Mouse (Mus musculus) lung, embryonic 14.5 days (tissue): Measurements from ENCODE around the gene Llph. TPM values are rescaled to one million over a fixed set of nuclear protein-coding genes. Genes with fewer than 3 reads are reported as not detected.

Source experiments
- ATAC-seq: fragments of 200-750 bp; cut with Nextera tagmentation; 2 replicates; pipeline ENCODE4 v1.8.0; 2017; ENCODE audit warnings: mild to moderate bottlenecking, moderate TSS enrichment, moderate library complexity; ENCODE audit not compliant: insufficient read depth
- DNase-seq: peaks from one replicate; pipeline ENCODE4 v3.0.0-alpha.2; 2015
- H3K27ac ChIP-seq: fragments of 300-500 bp; sonication (generic); 2 replicates; pipeline ENCODE4 v1.5.1; 2014; ENCODE audit warnings: low read depth, mild to moderate bottlenecking, moderate library complexity
- H3K27me3 ChIP-seq: fragments of 300-500 bp; sonication (generic); 2 replicates; pipeline ENCODE4 v1.6.1; 2014; ENCODE audit warnings: low read length, control low read depth; ENCODE audit not compliant: insufficient read depth
- H3K36me3 ChIP-seq: fragments of 300-500 bp; sonication (generic); 2 replicates; pipeline ENCODE4 v1.6.1; 2014; ENCODE audit warnings: control low read depth; ENCODE audit not compliant: insufficient read depth
- H3K4me1 ChIP-seq: fragments of 300-500 bp; sonication (generic); 2 replicates; pipeline ENCODE4 v1.6.1; 2014; ENCODE audit warnings: antibody characterized with exemption, control low read depth; ENCODE audit not compliant: insufficient read depth
- H3K4me2 ChIP-seq: fragments of 300-500 bp; sonication (generic); 2 replicates; pipeline ENCODE4 v1.6.1; 2014; ENCODE audit warnings: mild to moderate bottlenecking
- H3K4me3 ChIP-seq: fragments of 300-500 bp; sonication (generic); 2 replicates; pipeline ENCODE4 v1.5.1; 2014; ENCODE audit warnings: low read depth, low read length
- H3K9ac ChIP-seq: fragments of 300-500 bp; sonication (generic); 2 replicates; pipeline ENCODE4 v1.6.1; 2014
- H3K9me3 ChIP-seq: fragments of 300-500 bp; sonication (generic); 2 replicates; pipeline ENCODE4 v1.6.1; 2016; ENCODE audit warnings: low read depth, low read length, control low read depth
- CTCF ChIP-seq: IDR thresholded peaks from 2 replicates; pipeline ENCODE4 v1.5.1; 2016; ENCODE audit warnings: antibody characterized with exemption, low read depth
- WGBS: fragments of 180-500 bp; shearing (Covaris S2); extraction: QIAGEN DNeasy Blood & Tissue Kit; methylation state at CpG from one replicate; pipeline ENCODE4 v1.1.7; 2014; 5-methylcytosine and 5-hydroxymethylcytosine counted together
- polyA plus RNA-seq: library from polyadenylated mRNA; unstranded; fragments of >200 nt; fragmentation: Nextera tagmentation; extraction: Ambion mirVana; gene quantifications from 2 replicates; pipeline ENCODE4 v1.2.1, GENCODE M21; 2014

Gene Llph
- polyA plus RNA-seq, 1 experiment from 2014 or later: 58.1 TPM

DNA sequence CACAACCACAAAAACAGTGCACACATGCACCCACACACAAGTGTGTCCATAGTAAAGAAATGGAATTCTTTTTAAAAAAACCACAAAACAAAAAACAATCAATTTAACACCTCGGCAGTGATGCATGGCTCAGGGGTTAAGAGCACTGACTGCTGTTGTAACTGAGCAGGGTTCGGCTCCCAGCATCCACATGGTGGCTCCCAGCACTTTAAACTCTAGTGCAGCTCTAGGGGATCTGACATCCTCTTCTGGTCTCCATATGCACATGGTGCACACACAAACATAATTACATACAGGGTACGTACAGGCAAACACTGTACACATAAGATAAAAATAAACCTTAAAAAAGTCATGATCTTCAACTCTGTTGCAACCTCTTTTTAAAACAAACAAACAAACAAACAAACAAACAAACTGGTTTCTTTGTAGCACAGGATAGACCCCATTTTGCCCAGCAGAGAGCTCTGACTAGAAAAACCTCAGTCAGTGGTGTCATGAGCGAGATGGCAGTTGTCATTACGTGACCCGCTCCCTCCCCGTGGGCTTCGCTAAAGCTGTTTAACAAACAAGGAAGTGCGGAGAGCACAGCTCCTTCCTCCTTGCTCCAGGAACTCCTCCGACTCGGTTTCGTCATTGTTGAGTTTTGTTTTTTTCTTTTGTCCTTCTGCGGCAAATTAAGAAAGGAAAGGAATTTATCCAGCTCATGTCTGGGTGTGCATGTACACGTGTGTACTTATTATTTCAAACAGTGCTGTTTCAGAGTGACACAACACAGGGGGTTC lies 7.1 kb upstream of the Llph start:
- Histone ChIP-seq H3K27me3 (no peaks in the 10 kb centered on the region), H3K4me1 (no peaks in the 10 kb centered on the region), H3K9me3 (no peaks in the 10 kb centered on the region), H3K9ac (no peak overlapping the region), H3K4me2 (no peak overlapping the region), H3K27ac (no peak overlapping the region), H3K36me3 (peaks cover 23% of the 10 kb centered on the region), H3K4me3 (no peak overlapping the region)
- no peak for ATAC-seq
- WGBS: 64% methylated on average over 14 of the region's 14 CpGs
- no peak for TF ChIP-seq CTCF
- DNase-seq: peak; percentile 50

DNA sequence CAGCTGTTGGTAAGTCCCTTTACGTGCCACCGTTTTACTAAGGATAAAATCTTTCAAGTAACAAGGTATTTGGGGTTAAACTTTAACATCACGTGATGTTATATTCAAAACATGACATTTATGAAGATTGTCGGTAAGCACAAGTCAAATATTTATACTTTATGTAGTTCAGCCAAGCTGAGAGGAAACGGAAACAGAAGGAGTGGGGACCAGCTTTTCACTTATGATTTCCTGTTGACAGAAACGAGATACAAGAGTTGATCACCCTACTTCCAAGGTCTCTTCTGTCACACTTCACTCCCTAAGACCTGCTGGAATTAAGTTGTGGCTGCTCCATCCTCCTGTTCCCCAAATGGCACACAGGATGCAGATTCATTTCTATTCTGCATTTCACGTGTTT lies 6.1 kb upstream of the Llph start:
- DNase-seq (no peak), ATAC-seq (no peak)
- TF ChIP-seq CTCF: no peak
- Histone ChIP-seq H3K27me3 (no peaks in the 10 kb centered on the region), H3K9ac (no peak overlapping the region), H3K4me2 (no peak overlapping the region), H3K4me3 (no peak overlapping the region), H3K9me3 (no peaks in the 10 kb centered on the region), H3K4me1 (no peaks in the 10 kb centered on the region), H3K27ac (peak overlapping the region; percentile 20; the same call in 1 of the 2 replicates), H3K36me3 (peaks cover 22% of the 10 kb centered on the region)
- WGBS: 46% methylated on average over 7 of the region's 7 CpGs

- WGBS: 26% methylated on average over 5 of the region's 5 CpGs
- peak; percentile 79 for TF ChIP-seq CTCF
- ATAC-seq: no peak
- H3K36me3 ChIP-seq: peaks cover 34% of the 10 kb centered on the region
- H3K4me3 ChIP-seq: no peak overlapping the region
- 0 out of 2 replicates have a peak, but pooled peaks cover 4% of the 10 kb centered on the region for H3K4me1 ChIP-seq
- no peak overlapping the region for H3K9ac ChIP-seq
- no peaks in the 10 kb centered on the region for H3K9me3 ChIP-seq
- no peaks in the 10 kb centered on the region for H3K27me3 ChIP-seq
- H3K27ac ChIP-seq: no peak overlapping the region
- no peak overlapping the region for H3K4me2 ChIP-seq
- DNase-seq: peak; percentile 84
Measured at GRCm38 (mm10) chr10:120231718-120232117, 4.8 kb downstream of the Llph start.

DNA sequence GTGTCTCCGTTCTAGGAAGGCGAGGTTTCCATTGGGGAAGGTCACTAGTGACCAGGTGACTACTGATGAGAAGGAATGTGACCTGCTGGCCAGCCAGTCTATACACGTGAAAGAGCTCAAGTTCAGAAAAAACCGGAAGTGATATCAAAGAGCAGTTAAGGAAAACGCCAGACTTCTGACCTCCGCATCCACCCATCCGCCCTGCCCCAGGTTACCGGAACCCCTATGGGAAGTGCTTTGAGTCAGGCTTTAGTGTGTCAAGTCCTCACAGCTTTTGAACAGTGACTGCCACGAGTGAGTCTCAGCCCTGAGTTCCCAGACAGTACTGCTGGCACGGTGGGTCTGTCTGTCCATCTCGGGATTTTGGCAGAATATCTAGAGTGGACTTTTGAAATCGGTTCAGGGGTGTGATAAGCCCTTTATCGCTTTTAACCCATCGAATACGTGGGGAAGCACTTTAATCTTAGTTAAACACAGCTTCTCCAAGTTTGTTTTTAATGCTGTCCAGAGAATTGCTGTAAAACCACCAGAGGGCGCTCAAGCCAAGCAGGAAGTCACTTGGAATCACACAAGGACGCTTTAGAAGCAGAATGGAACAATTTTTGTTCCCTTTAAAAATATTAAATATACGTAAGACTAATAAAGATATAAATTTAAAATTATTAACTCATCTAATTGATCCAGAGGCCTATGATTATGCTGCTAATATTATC lies 6.9 kb downstream of the Llph start:
- DNase-seq: peak; percentile 88
- no peaks in the 10 kb centered on the region for H3K27me3 ChIP-seq
- no peaks in the 10 kb centered on the region for H3K9me3 ChIP-seq
- TF ChIP-seq CTCF: peak; percentile 84
- H3K36me3 ChIP-seq: peaks cover 27% of the 10 kb centered on the region
- 0 out of 2 replicates have a peak overlapping the region, but pooled peaks have one; percentile 15 for H3K9ac ChIP-seq
- H3K27ac ChIP-seq: no peak overlapping the region
- peak; percentile 32; the same call in 1 of the 2 replicates for ATAC-seq
- no peaks in the 10 kb centered on the region for H3K4me1 ChIP-seq
- H3K4me2 ChIP-seq: peak overlapping the region; percentile 48
- 27% methylated on average over 18 of the region's 18 CpGs for WGBS
- H3K4me3 ChIP-seq: no peak overlapping the region

GRCm38 (mm10) chr10:120236855-120237254 lies 10.0 kb downstream of the Llph start:
- no peak overlapping the region for H3K27ac ChIP-seq
- H3K9ac ChIP-seq: no peak overlapping the region
- H3K9me3 ChIP-seq: no peaks in the 10 kb centered on the region
- no peaks in the 10 kb centered on the region for H3K4me1 ChIP-seq
- WGBS: 57% methylated on average over 9 of the region's 9 CpGs
- no peak for ATAC-seq
- H3K4me2 ChIP-seq: no peak overlapping the region
- no peak for DNase-seq
- no peaks in the 10 kb centered on the region for H3K27me3 ChIP-seq
- 0 out of 2 replicates have a peak, but pooled peaks cover 7% of the 10 kb centered on the region for H3K36me3 ChIP-seq
- no peak for TF ChIP-seq CTCF
- H3K4me3 ChIP-seq: no peak overlapping the region

DNA sequence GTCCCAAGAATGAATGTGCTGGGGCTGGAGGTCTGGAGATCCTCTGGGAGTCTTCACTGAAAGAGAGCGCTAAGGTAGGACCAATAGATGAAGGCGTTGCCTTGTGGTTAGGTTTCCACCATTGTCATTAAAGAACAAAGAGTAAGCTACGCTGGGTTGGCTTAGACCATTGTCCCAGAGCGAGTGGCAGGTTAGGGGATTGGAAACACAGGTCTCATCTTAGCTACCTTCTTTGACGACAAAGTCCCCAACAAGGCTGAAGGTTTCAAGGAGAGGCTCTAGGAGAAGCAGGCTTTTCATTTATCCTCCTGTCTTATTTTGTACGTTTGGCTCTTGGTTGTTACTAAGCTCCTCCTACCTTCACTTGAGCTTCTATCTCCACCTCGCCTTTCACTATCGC lies 11.4 kb downstream of the Llph start:
- Histone ChIP-seq H3K36me3 (no peaks in the 10 kb centered on the region), H3K9ac (no peak overlapping the region), H3K4me2 (no peak overlapping the region), H3K9me3 (no peaks in the 10 kb centered on the region), H3K27ac (no peak overlapping the region), H3K4me3 (no peak overlapping the region), H3K27me3 (no peaks in the 10 kb centered on the region), H3K4me1 (no peaks in the 10 kb centered on the region)
- ATAC-seq: no peak
- no peak for DNase-seq
- TF ChIP-seq CTCF: no peak
- 84% methylated on average over 8 of the region's 8 CpGs for WGBS

DNA sequence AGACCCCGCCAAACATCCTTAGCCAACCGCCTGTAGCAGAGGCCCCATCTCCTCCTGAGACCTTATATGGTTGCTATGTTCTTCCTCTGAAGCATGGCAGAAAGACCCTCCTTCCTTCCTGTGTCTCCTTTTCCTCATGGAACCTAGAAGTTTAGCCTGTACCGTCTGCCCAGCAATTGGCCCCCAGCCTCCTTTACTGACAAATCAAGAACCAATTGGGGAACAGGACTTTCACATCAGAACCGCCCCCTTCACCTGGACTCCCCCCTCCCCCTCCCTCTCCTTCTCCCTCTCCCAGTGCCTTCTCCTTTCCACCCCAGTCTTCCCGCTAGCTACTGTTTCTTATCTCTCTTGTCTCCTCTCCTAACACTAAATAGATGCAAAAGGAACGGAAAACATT lies 12.6 kb downstream of the Llph start:
- Histone ChIP-seq H3K27me3 (no peaks in the 10 kb centered on the region), H3K4me1 (no peaks in the 10 kb centered on the region), H3K4me3 (no peak overlapping the region), H3K27ac (no peak overlapping the region), H3K36me3 (no peaks in the 10 kb centered on the region), H3K9ac (no peak overlapping the region), H3K4me2 (no peak overlapping the region), H3K9me3 (no peaks in the 10 kb centered on the region)
- ATAC-seq (no peak), DNase-seq (no peak)
- TF ChIP-seq CTCF: no peak
- 52% methylated on average over 6 of the region's 6 CpGs for WGBS
